Mouse (Mus musculus) erythroblast, embryonic 14.5 days (primary cell): ENCODE data around the gene Mtmr12.

Experiments used
- GATA1 ChIP-seq: IDR thresholded peaks from 2 replicates; pipeline ENCODE4 v1.6.1; 2012; ENCODE audit warnings: low read length, inconsistent platforms, mixed read lengths
- TAL1 ChIP-seq: IDR thresholded peaks from 3 replicates; pipeline ENCODE4 v1.6.1; 2012; ENCODE audit warnings: low read length, inconsistent platforms, mixed read lengths

GRCm38 (mm10) chr15:12310676-12311075 is 105.8 kb downstream of the Mtmr12 start:
- TF ChIP-seq GATA1 (no peak), TAL1 (no peak)
